Mouse (Mus musculus) layer of hippocampus, postnatal 10 days (tissue): Measurements from ENCODE around the gene Ube2l3. TPM values are rescaled to one million over a fixed set of nuclear protein-coding genes. Genes with fewer than 3 reads are reported as not detected.

Experiments used
- microRNA-seq, 2 experiments: library from miRNA; unstranded; fragments of <30 nt; microRNA quantifications; one replicate each; pipeline ENCODE4 v1.2.0; 2021
- total RNA-seq, 2 experiments: library from RNA; stranded (reverse); gene quantifications; 2 replicates each; pipeline ENCODE4 v1.2.3; 2021

The Ube2l3 gene
- total RNA-seq, 2 experiments from 2014 or later, result 173 to 178 TPM

Small RNA genes lying within 50 kb of the gene (microRNA-seq; reads per million reads assigned to microRNA genes)
- 169 to 170 reads per million in 2 experiments for gene Mir130b
- gene Mir301b, result 3.1 to 3.9 reads per million in 2 experiments

Other genes starting within 250 kb of the Ube2l3 start
- 100 to 1,000 TPM; 341 to 366 TPM for gene Mapk1, start 219.3 kb downstream of the Ube2l3 start, total RNA-seq
- 10 to 100 TPM; 49.3 TPM for gene Ypel1, start 133.0 kb downstream of the Ube2l3 start, total RNA-seq
- gene Ppil2, start 91.4 kb downstream of the Ube2l3 start, total RNA-seq, result 10 to 100 TPM; 87.4 to 90.0 TPM
- gene 2610318N02Rik, start 77.5 kb downstream of the Ube2l3 start, total RNA-seq, result 1 to 10 TPM; 1.0 to 1.6 TPM
- gene Sdf2l1, start 70.3 kb downstream of the Ube2l3 start, total RNA-seq, result 10 to 100 TPM; 11.6 to 13.0 TPM
- 10 to 100 TPM; 43.3 to 49.1 TPM for gene Ydjc, start 58.0 kb downstream of the Ube2l3 start, total RNA-seq
- 1 to 10 TPM; 4.6 to 4.8 TPM for gene Ccdc116, start 55.4 kb downstream of the Ube2l3 start, total RNA-seq
- gene Rimbp3, start 6.0 kb upstream of the Ube2l3 start, total RNA-seq, result 1 to 10 TPM; 2.7 to 2.9 TPM
- 1 to 10 TPM; 6.1 to 6.2 TPM for gene Hic2, start 30.9 kb upstream of the Ube2l3 start, total RNA-seq
- 100 to 1,000 TPM; 103 to 127 TPM for gene Tmem191c, start 73.4 kb upstream of the Ube2l3 start, total RNA-seq
- 1 to 10 TPM in 1 of 2 experiments, under 1 TPM in 1; 0.73 to 1.8 TPM for gene Serpind1, start 128.7 kb upstream of the Ube2l3 start, total RNA-seq
- gene Snap29, start 203.3 kb upstream of the Ube2l3 start, total RNA-seq, result 10 to 100 TPM; 30.8 to 31.9 TPM
- gene Pi4ka, start 203.7 kb upstream of the Ube2l3 start, total RNA-seq, result 100 to 1,000 TPM; 174 to 177 TPM
- gene Crkl, start 249.3 kb upstream of the Ube2l3 start, total RNA-seq, result 10 to 100 TPM; 34.3 to 36.0 TPM